Mouse (Mus musculus) forebrain, postnatal 0 days (tissue): ENCODE results near the gene Dhx32. TPM values are rescaled to one million over a fixed set of nuclear protein-coding genes. Genes with fewer than 3 reads are reported as not detected.

Source experiments
- ATAC-seq: fragments of 200-750 bp; cut with Nextera tagmentation; 2 replicates; pipeline ENCODE4 v1.8.0; 2017; ENCODE audit warnings: mild to moderate bottlenecking, moderate library complexity
- DNase-seq: peaks from one replicate; pipeline ENCODE4 v3.0.0-alpha.2; 2015
- H3K27ac ChIP-seq: fragments of 300-500 bp; sonication (generic); 2 replicates; pipeline ENCODE4 v1.5.1; 2014; ENCODE audit warnings: low read depth, mild to moderate bottlenecking, antibody characterized with exemption, low read length, moderate library complexity, mixed read lengths
- H3K27me3 ChIP-seq: fragments of 300-500 bp; sonication (generic); 2 replicates; pipeline ENCODE4 v1.6.1; 2014; ENCODE audit warnings: mild to moderate bottlenecking, low read length, mixed read lengths; ENCODE audit not compliant: insufficient read depth
- H3K36me3 ChIP-seq: fragments of 300-500 bp; sonication (generic); 2 replicates; pipeline ENCODE4 v1.6.1; 2014; ENCODE audit warnings: mild to moderate bottlenecking, moderate library complexity; ENCODE audit not compliant: insufficient read depth
- H3K4me1 ChIP-seq: fragments of 300-500 bp; sonication (generic); 2 replicates; pipeline ENCODE4 v1.6.1; 2014; ENCODE audit warnings: antibody characterized with exemption; ENCODE audit not compliant: insufficient read depth
- H3K4me2 ChIP-seq: fragments of 300-500 bp; sonication (generic); 2 replicates; pipeline ENCODE4 v1.6.1; 2014; ENCODE audit warnings: low read depth, mild to moderate bottlenecking, moderate library complexity
- H3K4me3 ChIP-seq: fragments of 300-500 bp; sonication (generic); 2 replicates; pipeline ENCODE4 v1.5.1; 2014; ENCODE audit warnings: low read depth, low read length, mixed read lengths
- H3K9ac ChIP-seq: fragments of 300-500 bp; sonication (generic); 2 replicates; pipeline ENCODE4 v1.6.1; 2014; ENCODE audit warnings: mild to moderate bottlenecking
- H3K9me3 ChIP-seq: fragments of 300-500 bp; sonication (generic); 2 replicates; pipeline ENCODE4 v1.6.1; 2016; ENCODE audit warnings: low read length
- CTCF ChIP-seq: sonication (generic); IDR thresholded peaks from 2 replicates; pipeline ENCODE4 v1.5.1; 2016; ENCODE audit warnings: antibody characterized with exemption, control low read depth, low read depth
- WGBS: fragments of 180-500 bp; shearing (Covaris S2); extraction: QIAGEN DNeasy Blood & Tissue Kit; methylation state at CpG from one replicate; pipeline ENCODE4 v1.1.7; 2014; 5-methylcytosine and 5-hydroxymethylcytosine counted together
- polyA plus RNA-seq: library from polyadenylated mRNA; unstranded; fragments of >200 nt; fragmentation: Nextera tagmentation; extraction: Ambion mirVana; gene quantifications from 2 replicates; pipeline ENCODE4 v1.2.1, GENCODE M21; 2015
- total RNA-seq: library from RNA; depleted of rRNA; stranded (reverse); fragments of >200 nt; gene quantifications from 2 replicates; pipeline ENCODE4 v1.2.3, GENCODE M21; 2014

Gene Dhx32
- total and polyA plus RNA-seq, 2 experiments from 2014 or later: 38.2 to 53.2 TPM

DNA sequence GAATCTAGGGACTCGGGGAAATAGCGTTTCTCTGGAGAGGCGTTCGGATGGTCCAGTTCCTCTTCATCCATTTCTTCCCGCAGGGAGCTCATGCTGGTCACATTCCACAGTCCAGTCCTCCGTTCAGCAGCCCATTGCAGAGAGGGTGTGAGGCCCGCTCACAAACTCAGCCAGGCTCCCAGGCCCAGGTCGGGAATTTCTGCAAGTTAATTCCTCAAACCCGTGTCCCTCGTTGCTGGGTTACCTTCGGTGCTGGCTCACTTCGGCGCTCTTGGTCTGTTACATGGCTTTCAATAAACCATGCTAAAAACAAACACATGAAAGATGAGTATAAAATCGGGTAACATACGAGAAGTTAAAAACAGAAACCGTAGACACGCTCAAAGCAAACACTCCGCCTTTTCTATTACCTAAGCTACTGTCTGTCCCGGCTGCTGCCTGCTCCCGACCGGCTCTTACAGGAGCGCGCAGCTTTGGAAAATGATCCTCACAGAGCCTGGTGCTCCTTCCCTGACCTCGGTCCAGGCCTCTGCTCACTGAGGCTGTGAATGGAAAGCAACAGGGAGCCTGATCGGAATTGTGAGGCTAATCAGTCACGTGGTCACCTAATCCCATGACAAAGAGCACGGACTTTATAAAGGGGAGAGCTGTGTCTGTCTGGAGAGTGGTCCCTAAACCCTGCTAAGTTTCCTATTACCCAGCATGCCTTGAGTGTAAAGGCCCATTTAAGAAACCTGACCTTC lies 22.7 kb downstream of the Dhx32 start:
- H3K9me3 ChIP-seq: no peaks in the 10 kb centered on the region
- ATAC-seq (peak; percentile 86), DNase-seq (peak; percentile 58)
- no peak for TF ChIP-seq CTCF
- H3K27ac ChIP-seq: peak overlapping the region; percentile 6; the same call in 1 of the 2 replicates
- H3K4me1 ChIP-seq: peaks cover 4% of the 10 kb centered on the region; the same call in 1 of the 2 replicates
- no peaks in the 10 kb centered on the region for H3K36me3 ChIP-seq
- WGBS: 8% methylated on average over 27 of the region's 27 CpGs
- H3K27me3 ChIP-seq: no peaks in the 10 kb centered on the region
- peak overlapping the region; percentile 31; the same call in 1 of the 2 replicates for H3K9ac ChIP-seq
- H3K4me3 ChIP-seq: peak overlapping the region; percentile 0
- peak overlapping the region; percentile 38 for H3K4me2 ChIP-seq

DNA sequence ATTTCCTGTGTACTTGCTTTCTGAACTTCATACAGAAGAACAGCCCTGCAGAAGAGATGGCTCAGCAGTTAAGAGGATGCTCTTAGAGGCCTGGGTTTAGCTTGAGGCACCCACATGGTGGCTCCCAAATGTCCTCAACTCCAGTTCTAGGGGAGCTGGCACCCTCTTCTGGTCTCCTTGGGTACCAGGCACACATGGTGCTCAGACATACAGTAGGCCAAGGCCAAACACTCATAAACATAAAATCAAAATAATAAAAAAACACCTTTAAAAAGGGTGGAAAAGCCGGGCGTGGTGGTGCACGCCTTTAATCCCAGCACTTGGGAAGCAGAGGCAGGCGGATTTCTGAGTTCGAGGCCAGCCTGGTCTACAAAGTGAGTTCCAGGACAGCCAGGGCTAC lies 23.8 kb downstream of the Dhx32 start:
- ATAC-seq (no peak), DNase-seq (no peak)
- WGBS: 90% methylated on average over 5 of the region's 5 CpGs
- H3K36me3 ChIP-seq: no peaks in the 10 kb centered on the region
- TF ChIP-seq CTCF: no peak
- no peak overlapping the region for H3K27ac ChIP-seq
- no peak overlapping the region for H3K4me2 ChIP-seq
- no peak overlapping the region for H3K4me3 ChIP-seq
- no peaks in the 10 kb centered on the region for H3K9me3 ChIP-seq
- peaks cover 4% of the 10 kb centered on the region; the same call in 1 of the 2 replicates for H3K4me1 ChIP-seq
- no peak overlapping the region for H3K9ac ChIP-seq
- H3K27me3 ChIP-seq: no peaks in the 10 kb centered on the region

DNA sequence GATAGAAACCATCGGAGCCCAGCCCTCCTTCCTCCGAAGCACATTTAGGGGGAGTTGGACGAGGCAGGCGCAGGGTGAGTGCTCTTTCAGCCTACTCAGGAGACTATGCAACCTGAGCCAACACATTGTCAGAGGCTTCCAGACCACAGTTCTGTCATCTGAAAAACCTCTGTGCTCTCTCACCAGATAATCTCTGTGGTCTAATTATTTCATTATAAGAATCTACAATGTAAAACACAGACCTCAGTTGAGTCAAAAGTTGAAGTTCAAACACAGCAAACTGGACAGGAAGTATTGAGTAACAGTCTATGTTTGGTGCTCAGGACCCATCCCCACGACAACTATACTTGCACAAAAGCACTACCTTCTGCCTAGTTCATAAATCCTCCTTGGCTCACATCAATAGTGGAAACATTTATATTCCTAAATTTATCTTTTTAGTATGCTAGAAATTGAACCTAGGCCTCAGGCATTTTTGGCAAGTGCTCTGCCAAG lies 24.5 kb downstream of the Dhx32 start:
- H3K4me1 ChIP-seq: peaks cover 4% of the 10 kb centered on the region; the same call in 1 of the 2 replicates
- WGBS: 19% methylated on average over 5 of the region's 5 CpGs
- no peak overlapping the region for H3K4me3 ChIP-seq
- no peaks in the 10 kb centered on the region for H3K36me3 ChIP-seq
- ATAC-seq (no peak), DNase-seq (no peak)
- no peak for TF ChIP-seq CTCF
- no peaks in the 10 kb centered on the region for H3K27me3 ChIP-seq
- H3K9ac ChIP-seq: no peak overlapping the region
- H3K9me3 ChIP-seq: no peaks in the 10 kb centered on the region
- H3K4me2 ChIP-seq: no peak overlapping the region
- H3K27ac ChIP-seq: no peak overlapping the region

DNA sequence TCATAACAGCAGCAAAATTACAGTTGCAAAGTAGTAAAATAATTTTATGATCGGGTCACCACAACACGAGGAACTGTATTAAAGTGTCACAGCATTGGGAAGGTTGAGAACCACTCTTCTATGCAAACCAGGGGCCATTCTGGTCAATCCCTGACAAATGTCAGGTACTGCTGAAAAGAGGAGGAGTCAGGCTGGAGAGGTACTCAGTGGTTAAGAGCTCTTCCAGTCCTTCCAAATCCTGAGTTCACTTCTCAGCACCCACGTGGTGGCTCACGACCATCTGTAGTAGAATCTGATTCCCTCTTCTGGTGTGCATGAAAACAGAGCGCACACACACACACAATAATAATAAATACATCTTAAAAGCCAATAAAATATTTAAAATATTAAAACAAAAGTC lies 31.4 kb downstream of the Dhx32 start:
- WGBS: 68% methylated on average over 5 of the region's 5 CpGs
- no peaks in the 10 kb centered on the region for H3K9me3 ChIP-seq
- H3K9ac ChIP-seq: no peak overlapping the region
- no peak overlapping the region for H3K27ac ChIP-seq
- no peak overlapping the region for H3K4me2 ChIP-seq
- H3K4me1 ChIP-seq: 0 out of 2 replicates have a peak, but pooled peaks cover 7% of the 10 kb centered on the region
- H3K36me3 ChIP-seq: peaks cover 17% of the 10 kb centered on the region; the same call in 1 of the 2 replicates
- no peak for ATAC-seq
- DNase-seq: no peak
- no peaks in the 10 kb centered on the region for H3K27me3 ChIP-seq
- H3K4me3 ChIP-seq: no peak overlapping the region
- TF ChIP-seq CTCF: no peak

DNA sequence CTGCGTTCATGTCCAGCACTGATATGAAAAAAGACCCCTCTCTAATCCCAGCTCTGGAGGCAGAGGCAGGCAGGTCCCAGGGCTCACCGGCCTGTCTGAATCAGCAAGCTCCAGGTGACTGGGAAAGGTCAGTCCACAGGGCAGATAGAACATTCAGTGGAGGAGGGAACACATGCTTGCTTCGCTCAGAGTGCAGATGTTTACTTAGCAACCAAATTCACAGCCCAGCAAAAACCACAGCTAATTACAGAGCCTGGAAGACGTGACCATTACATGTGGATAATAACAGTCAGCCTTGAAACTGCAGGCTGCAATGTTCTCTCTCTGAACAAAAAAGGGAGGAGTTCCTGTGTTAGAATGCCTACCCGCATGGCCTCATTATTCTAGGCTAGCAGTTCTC lies 31.9 kb downstream of the Dhx32 start:
- Histone ChIP-seq H3K4me3 (no peak overlapping the region), H3K36me3 (peaks cover 17% of the 10 kb centered on the region; the same call in 1 of the 2 replicates), H3K4me1 (0 out of 2 replicates have a peak, but pooled peaks cover 7% of the 10 kb centered on the region), H3K4me2 (no peak overlapping the region), H3K9ac (no peak overlapping the region), H3K27ac (peak overlapping the region; percentile 15; the same call in 1 of the 2 replicates), H3K27me3 (no peaks in the 10 kb centered on the region), H3K9me3 (no peaks in the 10 kb centered on the region)
- TF ChIP-seq CTCF: no peak
- no peak for DNase-seq
- peak; percentile 51; the same call in 1 of the 2 replicates for ATAC-seq
- WGBS: 54% methylated on average over 5 of the region's 5 CpGs

DNA sequence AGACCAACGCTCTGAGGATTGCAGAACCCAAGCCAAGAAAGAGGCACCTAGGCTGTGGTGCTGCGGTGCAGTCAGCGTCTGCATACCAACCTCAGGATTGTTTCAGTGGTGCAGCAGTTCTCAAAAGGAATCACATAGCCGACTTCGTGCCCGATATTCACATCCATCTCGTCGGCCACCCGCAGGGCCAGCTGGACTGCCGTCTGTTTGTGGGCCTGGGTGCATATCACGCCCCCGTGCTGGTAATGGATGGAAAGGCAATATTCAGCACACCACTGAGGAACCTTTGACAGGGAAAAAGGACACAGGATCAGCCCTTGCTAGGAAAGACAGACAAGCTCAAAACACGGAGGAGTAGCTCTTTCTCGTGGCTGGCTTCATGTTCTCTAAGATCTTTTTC lies 33.8 kb downstream of the Dhx32 start:
- DNase-seq: no peak
- H3K4me1 ChIP-seq: peaks cover 12% of the 10 kb centered on the region; the same call in 1 of the 2 replicates
- no peak for TF ChIP-seq CTCF
- no peaks in the 10 kb centered on the region for H3K9me3 ChIP-seq
- H3K27me3 ChIP-seq: no peaks in the 10 kb centered on the region
- no peak overlapping the region for H3K4me2 ChIP-seq
- WGBS: 80% methylated on average over 14 of the region's 14 CpGs
- no peak overlapping the region for H3K27ac ChIP-seq
- H3K36me3 ChIP-seq: peaks cover 17% of the 10 kb centered on the region; the same call in 1 of the 2 replicates
- no peak overlapping the region for H3K9ac ChIP-seq
- ATAC-seq: no peak
- no peak overlapping the region for H3K4me3 ChIP-seq

DNA sequence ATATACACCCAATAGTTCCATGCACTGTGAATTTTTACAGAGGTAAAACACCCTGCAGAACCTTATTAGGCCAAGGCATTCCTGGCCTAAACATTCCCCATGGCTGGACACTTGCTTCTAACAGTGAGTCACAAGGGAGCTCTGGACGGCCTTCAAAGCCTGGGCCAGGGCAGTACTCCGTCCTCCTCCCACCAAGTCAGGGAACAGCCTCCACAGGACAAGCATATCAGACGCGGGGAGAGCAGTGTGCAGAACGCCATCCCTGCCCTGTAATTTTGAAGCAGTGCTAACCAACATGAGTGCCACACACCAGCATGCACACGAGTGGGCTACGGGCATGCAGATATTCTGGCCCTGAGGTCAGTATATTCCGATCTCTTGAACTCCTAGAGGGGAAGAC lies 35.2 kb downstream of the Dhx32 start:
- Histone ChIP-seq H3K27ac (no peak overlapping the region), H3K9ac (no peak overlapping the region), H3K9me3 (no peaks in the 10 kb centered on the region), H3K4me1 (peaks cover 16% of the 10 kb centered on the region; the same call in 1 of the 2 replicates), H3K27me3 (no peaks in the 10 kb centered on the region), H3K4me2 (no peak overlapping the region), H3K36me3 (peaks cover 20% of the 10 kb centered on the region; the same call in 1 of the 2 replicates), H3K4me3 (no peak overlapping the region)
- 84% methylated on average over 8 of the region's 8 CpGs for WGBS
- ATAC-seq: no peak
- DNase-seq: no peak
- no peak for TF ChIP-seq CTCF
